Mouse (Mus musculus) limb, embryonic 12.5 days (tissue): ENCODE results near the gene Olfr568. TPM values are rescaled to one million over a fixed set of nuclear protein-coding genes. Genes with fewer than 3 reads are reported as not detected.

ENCODE experiments used
- polyA plus RNA-seq: library from polyadenylated mRNA; unstranded; fragments of >200 nt; fragmentation: Nextera tagmentation; extraction: Ambion mirVana; gene quantifications from 2 replicates; pipeline ENCODE4 v1.2.1, GENCODE M21; 2016

Gene Olfr568
- polyA plus RNA-seq, 1 experiment from 2014 or later, result not detected

Other genes with a start within 250 kb of the Olfr568 start
- gene Olfr554, start 238.7 kb upstream of the Olfr568 start, polyA plus RNA-seq, result not detected in 2 replicates
- gene Olfr555, start 218.3 kb upstream of the Olfr568 start, polyA plus RNA-seq, result not detected in 2 replicates
- not detected in 2 replicates for gene Olfr556, start 212.2 kb upstream of the Olfr568 start, polyA plus RNA-seq
- gene Trim68, start 189.8 kb upstream of the Olfr568 start, polyA plus RNA-seq, result 14.9 and 15.0 TPM in 2 replicates
- not detected in 2 replicates for gene Olfr557, start 181.2 kb upstream of the Olfr568 start, polyA plus RNA-seq
- gene Olfr558, start 174.9 kb upstream of the Olfr568 start, polyA plus RNA-seq, result not detected in 2 replicates
- gene Olfr33, start 158.1 kb upstream of the Olfr568 start, polyA plus RNA-seq, result not detected in 2 replicates
- gene Olfr559, start 149.6 kb upstream of the Olfr568 start, polyA plus RNA-seq, result not detected in 2 replicates
- not detected in 2 replicates for gene Olfr560, start 117.8 kb upstream of the Olfr568 start, polyA plus RNA-seq
- gene Olfr78, start 117.7 kb upstream of the Olfr568 start, polyA plus RNA-seq, result not detected in 2 replicates
- gene Olfr561, start 105.9 kb upstream of the Olfr568 start, polyA plus RNA-seq, result not detected in 2 replicates
- not detected in 2 replicates for gene Olfr564, start 73.6 kb upstream of the Olfr568 start, polyA plus RNA-seq
- gene Olfr566, start 18.4 kb upstream of the Olfr568 start, polyA plus RNA-seq, result not detected in 2 replicates
- gene Olfr569, start 13.8 kb downstream of the Olfr568 start, polyA plus RNA-seq, result not detected in 2 replicates
- gene Olfr570, start 17.5 kb downstream of the Olfr568 start, polyA plus RNA-seq, result not detected in 2 replicates
- not detected in 2 replicates for gene Olfr571, start 40.4 kb downstream of the Olfr568 start, polyA plus RNA-seq
- gene Olfr572, start 47.3 kb downstream of the Olfr568 start, polyA plus RNA-seq, result not detected in 2 replicates
- not detected in 2 replicates for gene Olfr573-ps1, start 65.5 kb downstream of the Olfr568 start, polyA plus RNA-seq
- gene Olfr574, start 71.3 kb downstream of the Olfr568 start, polyA plus RNA-seq, result not detected in 2 replicates
- not detected in 2 replicates for gene Olfr575, start 81.7 kb downstream of the Olfr568 start, polyA plus RNA-seq
- gene Olfr576, start 85.5 kb downstream of the Olfr568 start, polyA plus RNA-seq, result not detected in 2 replicates
- not detected in 2 replicates for gene Olfr577, start 98.8 kb downstream of the Olfr568 start, polyA plus RNA-seq
- gene Olfr578, start 112.2 kb downstream of the Olfr568 start, polyA plus RNA-seq, result not detected in 2 replicates
- gene Olfr582, start 160.9 kb downstream of the Olfr568 start, polyA plus RNA-seq, result not detected in 2 replicates
- gene Olfr583, start 174.2 kb downstream of the Olfr568 start, polyA plus RNA-seq, result not detected in 2 replicates
- not detected in 2 replicates for gene Olfr584, start 204.8 kb downstream of the Olfr568 start, polyA plus RNA-seq
- not detected in 2 replicates for gene Olfr585, start 220.6 kb downstream of the Olfr568 start, polyA plus RNA-seq
- gene Olfr586, start 248.5 kb downstream of the Olfr568 start, polyA plus RNA-seq, result not detected in 2 replicates